Comparison of ENCODE assay signal across 10 mouse cellular contexts in genomic region chr14:18678121-18678836, GRCm38 (mm10).
A peak's percentile ranks its signal among the peaks of the same experiment; 100 is the strongest.
DNase-seq lines count a peak whose midpoint lies in the region; ATAC-seq and TF ChIP-seq lines count a peak whose summit lies in the region.
"Had no signal": no experiment of that assay in that cellular context is flagged by ENCODE, and none has a peak within 500 bp of the region (broad histone marks: within the 10 kb centered on the region; RNA-seq: fewer than 3 reads in every experiment).

No protein-coding gene starts in this region.

- H3K79me2 ChIP-seq in myocyte (ENCODE audit: control insufficient read depth, insufficient read depth) = no peaks in the 10 kb centered on the region

- no peak for ATAC-seq in midbrain, postnatal 0 days (ENCODE audit: low FRiP score)
- ATAC-seq in erythroid progenitor cell, adult 5-6 weeks (replicated peaks; ENCODE audit: low FRiP score, poor library complexity, severe bottlenecking) = no peak

- TF ChIP-seq CTCF in midbrain, postnatal 0 days (IDR thresholded peaks at IDR 0.05) = no peak

- WGBS in midbrain, postnatal 0 days = 65% methylated on average over 3 of the region's 3 CpGs

- DNase-seq in kidney, postnatal 10 days = peak; percentile 67
- no peak for DNase-seq in kidney, adult 11 months
- peak; percentile 86 for DNase-seq in adrenal gland, postnatal 25 days
- DNase-seq in heart, adult 8-10 months (ENCODE audit: low spot score) = peak; percentile 77
- DNase-seq in midbrain, postnatal 0 days (ENCODE audit: low spot score) = no peak
- DNase-seq in spleen, postnatal 14 days (ENCODE audit: low spot score in 2 of 2) = no peak

- H3K27ac ChIP-seq in midbrain, postnatal 0 days (ENCODE audit: low read depth, low read length) = no peak overlapping the region
- H3K27ac ChIP-seq: lung, embryonic 15.5 days had no signal

- no peaks in the 10 kb centered on the region for H3K9me3 ChIP-seq in midbrain, postnatal 0 days (ENCODE audit: low read length)
- H3K9me3 ChIP-seq: lung, embryonic 15.5 days had no signal

- H3ac ChIP-seq in myocyte (ENCODE audit: control insufficient read depth, insufficient read length) = no peak overlapping the region

- H3K4me3 ChIP-seq in myocyte = no peak overlapping the region
- H3K4me3 ChIP-seq in midbrain, postnatal 0 days (ENCODE audit: low read depth, low read length) = no peak overlapping the region
- H3K4me3 ChIP-seq: lung, embryonic 15.5 days had no signal

- H3K36me3 ChIP-seq in myocyte (ENCODE audit: control insufficient read depth, insufficient read depth) = no peaks in the 10 kb centered on the region
- no peaks in the 10 kb centered on the region for H3K36me3 ChIP-seq in midbrain, postnatal 0 days (ENCODE audit: insufficient read depth, low read length)
- H3K36me3 ChIP-seq: lung, embryonic 15.5 days had no signal

- peak overlapping the region; percentile 31 for H3K4me2 ChIP-seq in myocyte (ENCODE audit: low read depth)
- no peak overlapping the region for H3K4me2 ChIP-seq in midbrain, postnatal 0 days (ENCODE audit: low read depth, low read length, poor library complexity, severe bottlenecking)
- H3K4me2 ChIP-seq: lung, embryonic 15.5 days had no signal

- H3K4me1 ChIP-seq in midbrain, postnatal 0 days (ENCODE audit: insufficient read depth, low read length) = no peaks in the 10 kb centered on the region
- H3K4me1 ChIP-seq: lung, embryonic 15.5 days had no signal

- H3K27me3 ChIP-seq in myocyte (ENCODE audit: control insufficient read depth, insufficient read depth, insufficient read length) = no peaks in the 10 kb centered on the region
- H3K27me3 ChIP-seq in midbrain, postnatal 0 days (ENCODE audit: insufficient read depth, low read length) = no peaks in the 10 kb centered on the region
- H3K27me3 ChIP-seq: CH12.LX; lung, embryonic 15.5 days had no signal

- H3K9ac ChIP-seq in midbrain, postnatal 0 days (replicated peaks; ENCODE audit: low read length, poor library complexity, severe bottlenecking) = no peak overlapping the region
- H3K9ac ChIP-seq: lung, embryonic 15.5 days had no signal

- no peak for TF ChIP-seq POLR2A in myocyte (IDR thresholded peaks at IDR 0.05; ENCODE audit: insufficient read length, low read depth)

TF ChIP-seq in myocyte, 11 proteins besides CTCF, POLR2A, EP300 and RAD21:
- peak; percentile 29 for TF ChIP-seq USF1 (IDR thresholded peaks at IDR 0.05; ENCODE audit: low read depth)
- TF ChIP-seq MYOG (IDR thresholded peaks at IDR 0.05; ENCODE audit: control insufficient read depth in 1 of 3, insufficient read depth in 1 of 3, insufficient read length in 2 of 3, low read depth in 2 of 3) = no peak
- no peak for TF ChIP-seq MYOD1 (IDR thresholded peaks at IDR 0.05; ENCODE audit: control insufficient read depth in 1 of 3, insufficient read length in 2 of 3, low read depth in 2 of 3)
- TF ChIP-seq SRF (IDR thresholded peaks at IDR 0.05; ENCODE audit: control insufficient read depth, insufficient read length, low read depth) = no peak

Comparison
In these comparisons a context has a peak if more than half of its experiments do, and no peak if none do; other contexts are left out.
1. DNase-seq: peak in kidney, postnatal 10 days (single experiment), adrenal gland, postnatal 25 days (single experiment) and heart, adult 8-10 months (single experiment); none in kidney, adult 11 months (single experiment), midbrain, postnatal 0 days (single experiment) and spleen, postnatal 14 days (0 of 2).